Mouse (Mus musculus) lung, postnatal 0 days (tissue): ENCODE measurements around the gene Dip2b. TPM values are rescaled to one million over a fixed set of nuclear protein-coding genes. Genes with fewer than 3 reads are reported as not detected.

Experiments
- ATAC-seq: fragments of 200-750 bp; cut with Nextera tagmentation; 2 replicates; pipeline ENCODE4 v1.8.0; 2017; ENCODE audit warnings: moderate library complexity
- DNase-seq: peaks from one replicate; pipeline ENCODE4 v3.0.0-alpha.2; 2016; ENCODE audit warnings: low spot score
- H3K27ac ChIP-seq: fragments of 300-500 bp; sonication (generic); 2 replicates; pipeline ENCODE4 v1.5.1; 2014; ENCODE audit warnings: antibody characterized with exemption, mild to moderate bottlenecking, low read length, mixed read lengths
- H3K27me3 ChIP-seq: fragments of 300-500 bp; sonication (generic); replicated peaks from 2 replicates; pipeline ENCODE4 v1.6.1; 2014; ENCODE audit warnings: low read length, mixed read lengths; ENCODE audit not compliant: insufficient read depth
- H3K36me3 ChIP-seq: fragments of 300-500 bp; sonication (generic); 2 replicates; pipeline ENCODE4 v1.6.1; 2014; ENCODE audit warnings: low read length, mixed read lengths; ENCODE audit not compliant: insufficient read depth
- H3K4me1 ChIP-seq: fragments of 300-500 bp; sonication (generic); 2 replicates; pipeline ENCODE4 v1.6.1; 2014; ENCODE audit warnings: antibody characterized with exemption, low read depth, low read length, mixed read lengths; ENCODE audit not compliant: insufficient read depth
- H3K4me2 ChIP-seq: fragments of 300-500 bp; sonication (generic); replicated peaks from 2 replicates; pipeline ENCODE4 v1.6.1; 2014; ENCODE audit warnings: low read depth, mild to moderate bottlenecking, low read length, moderate library complexity, mixed read lengths
- H3K4me3 ChIP-seq: fragments of 300-500 bp; sonication (generic); 2 replicates; pipeline ENCODE4 v1.5.1; 2014; ENCODE audit warnings: low read depth, low read length
- H3K9ac ChIP-seq: fragments of 300-500 bp; sonication (generic); replicated peaks from 2 replicates; pipeline ENCODE4 v1.6.1; 2014; ENCODE audit warnings: low read depth, mild to moderate bottlenecking
- H3K9me3 ChIP-seq: fragments of 300-500 bp; sonication (generic); 2 replicates; pipeline ENCODE4 v1.6.1; 2016; ENCODE audit warnings: low read length, mixed read lengths
- CTCF ChIP-seq: IDR thresholded peaks from 2 replicates; pipeline ENCODE4 v1.5.1; 2016; ENCODE audit warnings: antibody characterized with exemption, mild to moderate bottlenecking
- EP300 ChIP-seq: IDR thresholded peaks from 2 replicates; pipeline ENCODE4 v1.6.1; 2016; ENCODE audit warnings: antibody characterized with exemption, mild to moderate bottlenecking, control low read depth
- WGBS: fragments of 180-500 bp; shearing (Covaris S2); extraction: QIAGEN DNeasy Blood & Tissue Kit; methylation state at CpG from one replicate; pipeline ENCODE4 v1.1.7; 2014; 5-methylcytosine and 5-hydroxymethylcytosine counted together
- polyA plus RNA-seq: library from polyadenylated mRNA; unstranded; fragments of >200 nt; fragmentation: Nextera tagmentation; extraction: Ambion mirVana; gene quantifications from 2 replicates; pipeline ENCODE4 v1.2.1, GENCODE M21; 2015

The Dip2b gene
- polyA plus RNA-seq, 1 experiment from 2014 or later = 6.6 TPM

GRCm38 (mm10) chr15:100069101-100069500 is 30.6 kb downstream of the Dip2b start:
- H3K4me1 ChIP-seq = peaks cover 13% of the 10 kb centered on the region
- H3K4me2 ChIP-seq = no peak overlapping the region
- no peaks in the 10 kb centered on the region for H3K27me3 ChIP-seq
- no peak for TF ChIP-seq CTCF
- H3K36me3 ChIP-seq = no peaks in the 10 kb centered on the region
- ATAC-seq (no peak), DNase-seq (no peak)
- H3K9me3 ChIP-seq = no peaks in the 10 kb centered on the region
- no peak overlapping the region for H3K27ac ChIP-seq
- H3K4me3 ChIP-seq = no peak overlapping the region
- WGBS = 83% methylated on average over 4 of the region's 4 CpGs
- no peak overlapping the region for H3K9ac ChIP-seq

- H3K27ac ChIP-seq = 0 out of 2 replicates have a peak overlapping the region, but pooled peaks have one; percentile 66
- H3K4me2 ChIP-seq = no peak overlapping the region
- H3K9ac ChIP-seq = no peak overlapping the region
- TF ChIP-seq CTCF (no peak), EP300 (no peak)
- no peak overlapping the region for H3K4me3 ChIP-seq
- 70% methylated on average over 8 of the region's 8 CpGs for WGBS
- ATAC-seq (no peak), DNase-seq (no peak)
- no peaks in the 10 kb centered on the region for H3K9me3 ChIP-seq
- peaks cover 16% of the 10 kb centered on the region for H3K4me1 ChIP-seq
- no peaks in the 10 kb centered on the region for H3K27me3 ChIP-seq
- H3K36me3 ChIP-seq = no peaks in the 10 kb centered on the region
Measured at GRCm38 (mm10) chr15:100070021-100070420, 31.6 kb downstream of the Dip2b start.

GRCm38 (mm10) chr15:100071819-100072218 is 33.4 kb downstream of the Dip2b start:
- Histone ChIP-seq H3K9ac (no peak overlapping the region), H3K36me3 (no peaks in the 10 kb centered on the region), H3K27ac (0 out of 2 replicates have a peak overlapping the region, but pooled peaks have one; percentile 7), H3K27me3 (no peaks in the 10 kb centered on the region), H3K4me2 (no peak overlapping the region), H3K9me3 (no peaks in the 10 kb centered on the region), H3K4me1 (peaks cover 21% of the 10 kb centered on the region), H3K4me3 (no peak overlapping the region)
- DNase-seq = peak; percentile 79
- peak; percentile 85 for ATAC-seq
- 58% methylated on average over 3 of the region's 3 CpGs for WGBS
- TF ChIP-seq EP300 (peak; percentile 31; the same call in 1 of the 2 replicates), CTCF (no peak)

GRCm38 (mm10) chr15:100073696-100074453 is 35.4 kb downstream of the Dip2b start:
- Histone ChIP-seq H3K27me3 (no peaks in the 10 kb centered on the region), H3K36me3 (no peaks in the 10 kb centered on the region), H3K9me3 (no peaks in the 10 kb centered on the region), H3K4me3 (no peak overlapping the region), H3K4me1 (peaks cover 21% of the 10 kb centered on the region), H3K27ac (peak overlapping the region; percentile 75), H3K4me2 (0 out of 2 replicates have a peak overlapping the region, but pooled peaks have one; percentile 19), H3K9ac (no peak overlapping the region)
- DNase-seq (peak; percentile 66), ATAC-seq (peak; percentile 55)
- TF ChIP-seq CTCF (no peak), EP300 (no peak)
- 54% methylated on average over 9 of the region's 9 CpGs for WGBS

- Histone ChIP-seq H3K4me1 (peaks cover 22% of the 10 kb centered on the region), H3K4me2 (no peak overlapping the region), H3K4me3 (no peak overlapping the region), H3K27me3 (no peaks in the 10 kb centered on the region), H3K9ac (no peak overlapping the region), H3K27ac (peak overlapping the region; percentile 75), H3K36me3 (no peaks in the 10 kb centered on the region), H3K9me3 (no peaks in the 10 kb centered on the region)
- WGBS = 32% methylated on average over 8 of the region's 8 CpGs
- ATAC-seq = no peak
- TF ChIP-seq EP300 = no peak
- no peak for TF ChIP-seq CTCF
- DNase-seq = no peak
Measured at GRCm38 (mm10) chr15:100074754-100075153, 36.3 kb downstream of the Dip2b start.

- no peak for ATAC-seq
- Histone ChIP-seq H3K4me2 (no peak overlapping the region), H3K27me3 (no peaks in the 10 kb centered on the region), H3K9me3 (no peaks in the 10 kb centered on the region), H3K4me1 (peaks cover 28% of the 10 kb centered on the region), H3K9ac (no peak overlapping the region), H3K4me3 (no peak overlapping the region), H3K36me3 (no peaks in the 10 kb centered on the region), H3K27ac (no peak overlapping the region)
- WGBS = 79% methylated on average over 4 of the region's 4 CpGs
- DNase-seq = no peak
- TF ChIP-seq EP300 = no peak
- TF ChIP-seq CTCF = peak; percentile 24; the same call in 1 of the 2 replicates
Measured at GRCm38 (mm10) chr15:100076362-100076761, 37.9 kb downstream of the Dip2b start.
